Comparison of ENCODE assay signal across 8 mouse cellular contexts in the genomic region with DNA sequence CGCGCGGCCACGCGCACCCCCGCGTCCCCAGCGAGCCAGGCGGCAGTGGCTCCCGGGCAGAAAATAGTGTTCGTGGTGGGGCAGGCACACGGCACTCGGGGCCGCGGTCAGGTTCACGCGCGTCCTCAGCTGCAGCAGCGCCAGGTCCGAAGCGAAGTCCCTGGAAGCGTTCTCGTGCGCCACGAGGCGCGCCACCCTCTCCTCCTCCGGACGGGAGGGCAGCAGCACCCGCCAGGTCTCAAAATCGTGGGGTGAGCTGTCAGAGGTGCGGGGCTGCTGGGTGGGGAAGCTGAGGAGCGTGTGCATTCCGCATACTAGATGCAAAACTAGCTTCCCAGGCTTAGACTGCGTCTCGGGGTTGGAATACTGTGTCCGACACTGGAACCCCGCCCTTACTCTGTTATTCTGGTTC. TPM values are rescaled to one million over a fixed set of nuclear protein-coding genes. Genes with fewer than 3 reads are reported as not detected.
DNase-seq lines count a peak whose midpoint lies in the region; ATAC-seq lines count a peak whose summit lies in the region.

No protein-coding gene starts in this region.

- peak overlapping the region; percentile 75 for H3K27ac ChIP-seq in lung, embryonic 16.5 days (ENCODE audit: low read length)
- H3K27ac ChIP-seq in embryonic facial prominence, embryonic 15.5 days (replicated peaks), result peak overlapping the region; percentile 82
- peak overlapping the region; percentile 51; the same call in 1 of the 2 replicates for H3K27ac ChIP-seq in limb, embryonic 12.5 days
- peak overlapping the region; percentile 81 for H3K27ac ChIP-seq in neural tube, embryonic 14.5 days (ENCODE audit: low read depth, low read length)

- peaks cover 39% of the 10 kb centered on the region for H3K4me1 ChIP-seq in lung, embryonic 16.5 days (replicated peaks; ENCODE audit: control insufficient read depth, insufficient read depth, low read length)
- peaks cover 44% of the 10 kb centered on the region for H3K4me1 ChIP-seq in embryonic facial prominence, embryonic 15.5 days
- peaks cover 22% of the 10 kb centered on the region for H3K4me1 ChIP-seq in limb, embryonic 12.5 days (replicated peaks)
- H3K4me1 ChIP-seq in neural tube, embryonic 14.5 days (ENCODE audit: control insufficient read depth, insufficient read depth, low read length), result peaks cover 3% of the 10 kb centered on the region; the same call in 1 of the 2 replicates

- no peaks in the 10 kb centered on the region for H3K36me3 ChIP-seq in lung, embryonic 16.5 days (ENCODE audit: control insufficient read depth, insufficient read depth, low read length)
- H3K36me3 ChIP-seq in embryonic facial prominence, embryonic 15.5 days, result no peaks in the 10 kb centered on the region
- H3K36me3 ChIP-seq in limb, embryonic 12.5 days, result no peaks in the 10 kb centered on the region
- no peaks in the 10 kb centered on the region for H3K36me3 ChIP-seq in neural tube, embryonic 14.5 days (ENCODE audit: control insufficient read depth, insufficient read depth, low read length)

- no peaks in the 10 kb centered on the region for H3K9me3 ChIP-seq in lung, embryonic 16.5 days (ENCODE audit: control insufficient read depth, low read length)
- H3K9me3 ChIP-seq in embryonic facial prominence, embryonic 15.5 days (replicated peaks), result no peaks in the 10 kb centered on the region
- H3K9me3 ChIP-seq in limb, embryonic 12.5 days, result no peaks in the 10 kb centered on the region
- no peaks in the 10 kb centered on the region for H3K9me3 ChIP-seq in neural tube, embryonic 14.5 days (ENCODE audit: control insufficient read depth, low read length)

- no peak for DNase-seq in lung, postnatal 4 days
- DNase-seq in left cerebral cortex, adult 9 months (ENCODE audit: low spot score in 2 of 2), result no peak
- DNase-seq in right cerebral cortex, adult 18-20 months, result no peak
- DNase-seq in cerebellum, adult 11-12 months, result no peak

- H3K9ac ChIP-seq in lung, embryonic 16.5 days (ENCODE audit: low read length), result peak overlapping the region; percentile 90
- H3K9ac ChIP-seq in embryonic facial prominence, embryonic 15.5 days, result peak overlapping the region; percentile 59
- peak overlapping the region; percentile 81 for H3K9ac ChIP-seq in limb, embryonic 12.5 days (replicated peaks)
- peak overlapping the region; percentile 75 for H3K9ac ChIP-seq in neural tube, embryonic 14.5 days (replicated peaks; ENCODE audit: low read depth, low read length)

- peak; percentile 27 for ATAC-seq in lung, embryonic 16.5 days (ENCODE audit: low read depth)
- peak; percentile 31 for ATAC-seq in embryonic facial prominence, embryonic 15.5 days (ENCODE audit: insufficient number of reproducible peaks, low FRiP score, low TSS enrichment, low read depth)
- ATAC-seq in limb, embryonic 12.5 days (ENCODE audit: insufficient number of reproducible peaks, insufficient read depth, low FRiP score, low TSS enrichment, low read depth), result peak; percentile 12; the same call in 1 of the 2 replicates
- peak; percentile 65 for ATAC-seq in neural tube, embryonic 14.5 days (ENCODE audit: low read depth)

- WGBS in lung, embryonic 16.5 days, result under 1% methylated on average over 32 of the region's 38 CpGs
- under 1% methylated on average over 37 of the region's 38 CpGs for WGBS in embryonic facial prominence, embryonic 15.5 days
- 2% methylated on average over 37 of the region's 38 CpGs for WGBS in limb, embryonic 12.5 days
- 2% methylated on average over 36 of the region's 38 CpGs for WGBS in neural tube, embryonic 14.5 days

- peak overlapping the region; percentile 99 for H3K4me2 ChIP-seq in lung, embryonic 16.5 days (ENCODE audit: low read depth, low read length)
- peak overlapping the region; percentile 90 for H3K4me2 ChIP-seq in embryonic facial prominence, embryonic 15.5 days (replicated peaks)
- H3K4me2 ChIP-seq in limb, embryonic 12.5 days, result peak overlapping the region; percentile 90
- H3K4me2 ChIP-seq in neural tube, embryonic 14.5 days (ENCODE audit: low read depth, low read length), result peak overlapping the region; percentile 88

- H3K27me3 ChIP-seq in lung, embryonic 16.5 days (ENCODE audit: control insufficient read depth, insufficient read depth, low read depth, low read length), result no peaks in the 10 kb centered on the region
- no peaks in the 10 kb centered on the region for H3K27me3 ChIP-seq in embryonic facial prominence, embryonic 15.5 days
- H3K27me3 ChIP-seq in limb, embryonic 12.5 days, result peaks cover 6% of the 10 kb centered on the region
- no peaks in the 10 kb centered on the region for H3K27me3 ChIP-seq in neural tube, embryonic 14.5 days (ENCODE audit: control insufficient read depth, insufficient read depth, low read length)

- peak overlapping the region; percentile 82 for H3K4me3 ChIP-seq in lung, embryonic 16.5 days (ENCODE audit: low read length)
- peak overlapping the region; percentile 79 for H3K4me3 ChIP-seq in embryonic facial prominence, embryonic 15.5 days (replicated peaks)
- peak overlapping the region; percentile 66 for H3K4me3 ChIP-seq in limb, embryonic 12.5 days (replicated peaks)
- H3K4me3 ChIP-seq in neural tube, embryonic 14.5 days (ENCODE audit: low read depth, low read length), result peak overlapping the region; percentile 76

RNA-seq across cellular contexts. Expression of a gene that starts 5.8 kb away (rescaled TPM):
- 101 and 108 TPM in 2 replicates for polyA plus RNA-seq in lung, embryonic 16.5 days (2015; fragmentation: Nextera tagmentation; extraction: Ambion mirVana)
- polyA plus RNA-seq in embryonic facial prominence, embryonic 15.5 days (2015; fragmentation: Nextera tagmentation; extraction: Ambion mirVana), result 15.8 and 17.2 TPM in 2 replicates
- 5.0 TPM in 2 replicates for polyA plus RNA-seq in limb, embryonic 12.5 days (2016; fragmentation: Nextera tagmentation; extraction: Ambion mirVana)
- 0.39 TPM in 1 of 2 replicates, not detected in the other for polyA plus RNA-seq in neural tube, embryonic 14.5 days (2014; fragmentation: Nextera tagmentation; extraction: Ambion mirVana)

RNA-seq across cellular contexts. Expression of a gene that starts 10.8 kb away (rescaled TPM):
- polyA plus RNA-seq in lung, embryonic 16.5 days (2015; fragmentation: Nextera tagmentation; extraction: Ambion mirVana), result 12.3 and 12.4 TPM in 2 replicates
- polyA plus RNA-seq in embryonic facial prominence, embryonic 15.5 days (2015; fragmentation: Nextera tagmentation; extraction: Ambion mirVana), result 12.1 and 12.2 TPM in 2 replicates
- 9.6 and 10.7 TPM in 2 replicates for polyA plus RNA-seq in limb, embryonic 12.5 days (2016; fragmentation: Nextera tagmentation; extraction: Ambion mirVana)
- polyA plus RNA-seq in neural tube, embryonic 14.5 days (2014; fragmentation: Nextera tagmentation; extraction: Ambion mirVana), result 14.4 and 14.8 TPM in 2 replicates

RNA-seq across cellular contexts. Expression of a gene that starts 23.4 kb away (rescaled TPM):
- 37.2 and 38.9 TPM in 2 replicates for polyA plus RNA-seq in lung, embryonic 16.5 days (2015; fragmentation: Nextera tagmentation; extraction: Ambion mirVana)
- 39.8 and 40.2 TPM in 2 replicates for polyA plus RNA-seq in embryonic facial prominence, embryonic 15.5 days (2015; fragmentation: Nextera tagmentation; extraction: Ambion mirVana)
- 50.9 and 51.3 TPM in 2 replicates for polyA plus RNA-seq in limb, embryonic 12.5 days (2016; fragmentation: Nextera tagmentation; extraction: Ambion mirVana)
- 48.6 and 49.4 TPM in 2 replicates for polyA plus RNA-seq in neural tube, embryonic 14.5 days (2014; fragmentation: Nextera tagmentation; extraction: Ambion mirVana)

RNA-seq across cellular contexts. Expression of a gene that starts 31.5 kb away (rescaled TPM):
- polyA plus RNA-seq in lung, embryonic 16.5 days (2015; fragmentation: Nextera tagmentation; extraction: Ambion mirVana), result 299 and 328 TPM in 2 replicates
- polyA plus RNA-seq in embryonic facial prominence, embryonic 15.5 days (2015; fragmentation: Nextera tagmentation; extraction: Ambion mirVana), result 394 and 418 TPM in 2 replicates
- polyA plus RNA-seq in limb, embryonic 12.5 days (2016; fragmentation: Nextera tagmentation; extraction: Ambion mirVana), result 597 and 605 TPM in 2 replicates
- 47.6 and 52.2 TPM in 2 replicates for polyA plus RNA-seq in neural tube, embryonic 14.5 days (2014; fragmentation: Nextera tagmentation; extraction: Ambion mirVana)

RNA-seq across cellular contexts. Expression of a gene that starts 31.9 kb away (rescaled TPM):
- 129 and 133 TPM in 2 replicates for polyA plus RNA-seq in lung, embryonic 16.5 days (2015; fragmentation: Nextera tagmentation; extraction: Ambion mirVana)
- 108 and 112 TPM in 2 replicates for polyA plus RNA-seq in embryonic facial prominence, embryonic 15.5 days (2015; fragmentation: Nextera tagmentation; extraction: Ambion mirVana)
- 83.0 and 90.1 TPM in 2 replicates for polyA plus RNA-seq in limb, embryonic 12.5 days (2016; fragmentation: Nextera tagmentation; extraction: Ambion mirVana)
- polyA plus RNA-seq in neural tube, embryonic 14.5 days (2014; fragmentation: Nextera tagmentation; extraction: Ambion mirVana), result 58.0 and 65.8 TPM in 2 replicates

Comparison
In these comparisons a context has a peak if more than half of its experiments do, and no peak if none do; other contexts are left out.
1. ATAC-seq: peak in every context shown above with its lines; median percentile 65 in neural tube, embryonic 14.5 days; 31 in embryonic facial prominence, embryonic 15.5 days; 27 in lung, embryonic 16.5 days; 12 in limb, embryonic 12.5 days.